Mouse (Mus musculus) ES-Bruce4 (cell line): ENCODE measurements around the gene Psma6. TPM values are rescaled to one million over a fixed set of nuclear protein-coding genes. Genes with fewer than 3 reads are reported as not detected.
"Not testable (repeated sequence)": the region's sequence is repeated elsewhere in the genome, so short reads cannot be mapped to it uniquely, and the experiment has no call there.

ENCODE experiments used
- H3K27ac ChIP-seq: 2 replicates; pipeline ENCODE4 v1.5.1; 2012; ENCODE audit warnings: low read length, inconsistent platforms; ENCODE audit not compliant: insufficient read depth
- H3K27me3 ChIP-seq: 2 replicates; pipeline ENCODE4 v1.6.1; 2012; ENCODE audit warnings: mild to moderate bottlenecking, low read length, inconsistent platforms; ENCODE audit not compliant: control insufficient read depth, poor library complexity, insufficient read depth, severe bottlenecking
- H3K36me3 ChIP-seq: 2 replicates; pipeline ENCODE4 v1.6.1; 2012; ENCODE audit warnings: inconsistent platforms, mild to moderate bottlenecking, low read length, moderate library complexity; ENCODE audit not compliant: control insufficient read depth, poor library complexity, insufficient read depth, severe bottlenecking
- H3K4me1 ChIP-seq: one replicate; pipeline ENCODE4 v1.8.1; 2011; ENCODE audit warnings: low read length; ENCODE audit not compliant: control insufficient read depth, insufficient read depth
- H3K4me3 ChIP-seq: 2 replicates; pipeline ENCODE4 v1.5.1; 2011; ENCODE audit warnings: low read depth, mild to moderate bottlenecking, low read length
- H3K9ac ChIP-seq: 2 replicates; pipeline ENCODE4 v1.6.1; 2012; ENCODE audit warnings: low read depth, mild to moderate bottlenecking, inconsistent platforms; ENCODE audit not compliant: poor library complexity, severe bottlenecking
- H3K9me3 ChIP-seq: replicated peaks from 2 replicates; pipeline ENCODE4 v1.6.1; 2012; ENCODE audit warnings: mild to moderate bottlenecking, low read length, inconsistent platforms; ENCODE audit not compliant: control insufficient read depth, poor library complexity, insufficient read depth, severe bottlenecking
- CTCF ChIP-seq: IDR thresholded peaks from one replicate; pipeline ENCODE4 v1.8.1; 2011; ENCODE audit warnings: low read depth, low read length
- EP300 ChIP-seq: IDR thresholded peaks from 2 replicates; pipeline ENCODE4 v1.6.1; 2011; ENCODE audit warnings: low read depth, low read length; ENCODE audit not compliant: insufficient read depth
- POLR2A ChIP-seq: IDR thresholded peaks from one replicate; pipeline ENCODE4 v1.8.1; 2011; ENCODE audit warnings: low read length; ENCODE audit not compliant: insufficient read depth
- polyA plus RNA-seq: library from polyadenylated mRNA; stranded (reverse); fragments of >200 nt; gene quantifications from 2 replicates; pipeline ENCODE4 v1.2.4, GENCODE M21; 2011; ENCODE audit warnings: low read depth; ENCODE audit not compliant: missing spikeins, insufficient read depth, insufficient read length

Psma6 gene
- polyA plus RNA-seq, result 308 and 323 TPM in 2 replicates

DNA sequence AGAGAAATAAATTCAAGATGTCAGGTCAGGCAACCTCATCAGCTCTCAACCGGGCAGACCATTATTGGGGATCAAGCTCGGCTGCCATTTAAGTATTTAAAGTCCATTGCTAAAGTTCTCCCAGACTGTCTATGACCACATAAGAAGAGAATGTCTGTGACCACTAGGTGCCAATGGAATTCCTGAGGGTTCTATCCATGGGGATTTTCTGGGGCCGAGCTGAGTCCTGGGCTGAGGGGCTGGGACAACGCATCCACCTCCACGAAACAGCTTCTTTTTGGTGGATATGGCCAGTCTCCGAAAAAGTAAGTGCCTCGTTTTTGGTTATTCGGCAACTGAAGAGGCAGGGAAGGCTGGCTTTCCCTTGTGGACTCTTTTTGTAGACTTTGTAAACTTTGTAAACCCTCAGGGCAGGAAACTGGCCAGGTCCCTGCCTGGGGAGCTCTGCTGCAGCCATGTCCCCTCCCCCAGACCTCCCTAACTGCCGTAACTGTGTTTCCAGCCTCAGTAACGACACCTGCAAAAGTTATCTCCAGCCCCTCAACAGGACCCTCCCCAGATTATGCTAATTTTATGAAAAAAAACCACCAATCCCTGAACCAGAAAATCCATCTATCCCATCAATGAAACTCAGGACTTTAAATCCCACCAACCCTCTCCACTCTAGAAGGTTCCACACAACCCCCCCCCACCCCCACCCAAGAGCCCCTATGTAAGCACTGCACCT lies at the start of gene Psma6:
TSS of gene Psma6 (plus strand) at position 200 of the 727 bp plus-strand sequence.
- Histone ChIP-seq H3K4me3 (no peak within 1 kb of the TSS), H3K27me3 (no peaks in the 10 kb centered on the region), H3K9me3 (no peaks in the 10 kb centered on the region), H3K36me3 (peaks cover 3% of the 10 kb centered on the region), H3K9ac (no peak within 1 kb of the TSS), H3K27ac (peak within 1 kb of the TSS; percentile 74; the same call in 1 of the 2 replicates), H3K4me1 (peaks cover 16% of the 10 kb centered on the region)
- TF ChIP-seq EP300 (no peak), POLR2A (no peak), CTCF (no peak)

DNA sequence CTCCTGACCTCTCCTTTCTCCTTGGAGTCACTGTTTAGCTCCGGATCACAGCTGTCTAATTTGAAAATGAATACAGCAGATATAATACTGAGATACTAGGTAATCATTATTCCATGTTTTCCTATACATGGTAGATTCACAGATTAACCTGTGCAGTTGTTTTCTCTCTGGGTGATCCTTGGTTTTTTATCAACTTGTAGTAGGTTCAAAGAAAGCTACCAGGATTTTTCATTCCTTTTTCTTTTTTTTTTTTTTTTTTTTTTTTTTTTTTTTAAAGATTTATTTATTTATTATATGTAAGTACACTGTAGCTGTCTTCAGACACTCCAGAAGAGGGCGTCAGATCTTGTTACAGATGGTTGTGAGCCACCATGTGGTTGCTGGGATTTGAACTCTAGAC lies 45.5 kb upstream of the Psma6 start:
- not testable (repeated sequence) for H3K4me1 ChIP-seq, H3K9me3 ChIP-seq, H3K9ac ChIP-seq, H3K27ac ChIP-seq, H3K4me3 ChIP-seq, H3K27me3 ChIP-seq, H3K36me3 ChIP-seq

DNA sequence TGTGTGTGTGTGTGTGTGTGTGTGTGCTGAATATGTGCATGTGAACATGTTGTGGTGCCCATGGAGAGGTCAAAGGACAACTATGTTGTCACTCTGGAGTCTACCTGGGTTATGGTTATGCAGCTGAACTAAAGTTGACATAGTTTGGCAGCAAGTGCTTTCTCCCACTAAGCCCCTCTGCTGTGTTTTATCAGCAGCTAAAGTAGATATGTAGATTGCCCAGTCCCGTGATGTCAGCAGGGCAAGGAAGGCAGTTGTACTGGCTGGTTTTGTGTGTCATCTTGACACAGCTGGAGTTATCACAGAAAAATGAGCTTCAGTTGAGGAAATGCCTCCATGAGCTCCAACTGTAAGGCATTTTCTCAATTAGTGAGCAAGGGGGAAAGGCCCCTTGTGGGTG lies 41.0 kb upstream of the Psma6 start:
- H3K27me3 ChIP-seq, H3K9ac ChIP-seq, H3K4me1 ChIP-seq, H3K27ac ChIP-seq, H3K4me3 ChIP-seq, H3K9me3 ChIP-seq, H3K36me3 ChIP-seq: not testable (repeated sequence)

GRCm38 (mm10) chr12:55343998-55344397 lies 40.0 kb upstream of the Psma6 start:
- H3K36me3 ChIP-seq, result no peaks in the 10 kb centered on the region
- H3K4me3 ChIP-seq, result no peak overlapping the region
- H3K27ac ChIP-seq, result no peak overlapping the region
- no peak overlapping the region for H3K9ac ChIP-seq
- no peaks in the 10 kb centered on the region for H3K9me3 ChIP-seq
- TF ChIP-seq EP300, result no peak
- TF ChIP-seq POLR2A, result no peak
- TF ChIP-seq CTCF, result no peak
- H3K27me3 ChIP-seq, result no peaks in the 10 kb centered on the region
- no peaks in the 10 kb centered on the region for H3K4me1 ChIP-seq

- no peaks in the 10 kb centered on the region for H3K9me3 ChIP-seq
- no peak overlapping the region for H3K27ac ChIP-seq
Measured at GRCm38 (mm10) chr12:55344583-55344982, 39.4 kb upstream of the Psma6 start.

GRCm38 (mm10) chr12:55353423-55353822 lies 30.6 kb upstream of the Psma6 start:
- Histone ChIP-seq H3K4me1 (no peaks in the 10 kb centered on the region), H3K4me3 (no peak overlapping the region), H3K9me3 (no peaks in the 10 kb centered on the region), H3K9ac (no peak overlapping the region), H3K27me3 (no peaks in the 10 kb centered on the region), H3K36me3 (no peaks in the 10 kb centered on the region), H3K27ac (no peak overlapping the region)
- no peak for TF ChIP-seq CTCF
- no peak for TF ChIP-seq POLR2A
- TF ChIP-seq EP300, result no peak

More at GRCm38 (mm10) chr12:55344583-55344982, 39.4 kb upstream of the Psma6 start:
- H3K9ac ChIP-seq, result no peak overlapping the region
- H3K36me3 ChIP-seq, result no peaks in the 10 kb centered on the region
- H3K27me3 ChIP-seq, result no peaks in the 10 kb centered on the region
- H3K4me1 ChIP-seq, result no peaks in the 10 kb centered on the region
- no peak overlapping the region for H3K4me3 ChIP-seq
- no peak for TF ChIP-seq EP300
- no peak for TF ChIP-seq CTCF
- TF ChIP-seq POLR2A, result no peak
